Mouse (Mus musculus) small intestine, adult 2 months (tissue): Measurements from ENCODE around the gene Adarb1.

Experiments
- CTCF ChIP-seq: fragments of 200-500 bp; IDR thresholded peaks from 2 replicates; pipeline ENCODE4 v1.5.1; 2012; ENCODE audit warnings: low read depth, mild to moderate bottlenecking, control low read depth, inconsistent platforms, low read length, moderate library complexity, mixed read lengths; ENCODE audit not compliant: insufficient replicate concordance, insufficient read length; ENCODE audit errors: extremely low read depth
- POLR2A ChIP-seq: fragments of 200-500 bp; IDR thresholded peaks from 2 replicates; pipeline ENCODE4 v1.6.1; 2012; ENCODE audit warnings: low read depth, mild to moderate bottlenecking, control low read depth, inconsistent platforms, low read length, moderate library complexity

GRCm38 (mm10) chr10:77341711-77342110, 76.4 kb downstream of the Adarb1 start:
- TF ChIP-seq CTCF (no peak), POLR2A (no peak)
